Mouse (Mus musculus) limb, embryonic 14.5 days (tissue): ENCODE measurements around the gene Hcrt. TPM values are rescaled to one million over a fixed set of nuclear protein-coding genes. Genes with fewer than 3 reads are reported as not detected.
"Not testable (repeated sequence)": the region's sequence is repeated elsewhere in the genome, so short reads cannot be mapped to it uniquely, and the experiment has no call there.

Source experiments
- ATAC-seq: fragments of 200-750 bp; cut with Nextera tagmentation; 2 replicates; pipeline ENCODE4 v1.8.0; 2017; ENCODE audit warnings: low read depth, moderate number of reproducible peaks, moderate TSS enrichment; ENCODE audit not compliant: low FRiP score
- DNase-seq: peaks from one replicate; pipeline ENCODE4 v3.0.0-alpha.2; 2015; ENCODE audit warnings: low spot score
- H3K27ac ChIP-seq: fragments of 300-500 bp; sonication (generic); replicated peaks from 2 replicates; pipeline ENCODE4 v1.5.1; 2014; ENCODE audit warnings: low read depth, mild to moderate bottlenecking, low read length, moderate library complexity, mixed read lengths
- H3K27me3 ChIP-seq: fragments of 300-500 bp; sonication (generic); 2 replicates; pipeline ENCODE4 v1.6.1; 2014; ENCODE audit warnings: low read length, mixed read lengths; ENCODE audit not compliant: control insufficient read depth, insufficient read depth
- H3K36me3 ChIP-seq: fragments of 300-500 bp; sonication (generic); 2 replicates; pipeline ENCODE4 v1.6.1; 2014; ENCODE audit warnings: mild to moderate bottlenecking, low read length, moderate library complexity, mixed read lengths; ENCODE audit not compliant: control insufficient read depth, insufficient read depth
- H3K4me1 ChIP-seq: fragments of 300-500 bp; sonication (generic); 2 replicates; pipeline ENCODE4 v1.6.1; 2014; ENCODE audit warnings: antibody characterized with exemption, low read length, mixed read lengths; ENCODE audit not compliant: control insufficient read depth, insufficient read depth
- H3K4me2 ChIP-seq: fragments of 300-500 bp; sonication (generic); replicated peaks from 2 replicates; pipeline ENCODE4 v1.6.1; 2014; ENCODE audit warnings: low read depth, mild to moderate bottlenecking, low read length, moderate library complexity; ENCODE audit not compliant: severe bottlenecking
- H3K4me3 ChIP-seq: fragments of 300-500 bp; sonication (generic); replicated peaks from 2 replicates; pipeline ENCODE4 v1.5.1; 2014; ENCODE audit warnings: low read length
- H3K9ac ChIP-seq: fragments of 300-500 bp; sonication (generic); 2 replicates; pipeline ENCODE4 v1.6.1; 2014; ENCODE audit warnings: mild to moderate bottlenecking, low read depth, low read length, moderate library complexity; ENCODE audit not compliant: severe bottlenecking
- H3K9me3 ChIP-seq: fragments of 300-500 bp; sonication (generic); 2 replicates; pipeline ENCODE4 v1.6.1; 2016; ENCODE audit warnings: low read length; ENCODE audit not compliant: control insufficient read depth
- POLR2A ChIP-seq: fragments of 200-500 bp; IDR thresholded peaks from 2 replicates; pipeline ENCODE4 v1.8.0; 2012; ENCODE audit warnings: inconsistent platforms, mild to moderate bottlenecking, moderate library complexity, borderline replicate concordance; ENCODE audit not compliant: insufficient read depth, insufficient read length; ENCODE audit errors: extremely low read depth
- WGBS: fragments of 180-500 bp; shearing (Covaris S2); extraction: QIAGEN DNeasy Blood & Tissue Kit; methylation state at CpG from one replicate; pipeline ENCODE4 v1.1.7; 2014; 5-methylcytosine and 5-hydroxymethylcytosine counted together
- polyA plus RNA-seq, 2 experiments: library from polyadenylated mRNA; depleted of rRNA in 1 of 2; stranded (reverse) in 1 of 2; unstranded in 1 of 2; fragments of >200 nt; fragmentation: Nextera tagmentation in 1 of 2; extraction: Ambion mirVana in 1 of 2; gene quantifications; 2 replicates each; pipeline versions ENCODE4 v1.2.1 to v1.2.3; 2012 to 2014

The Hcrt gene
- polyA plus RNA-seq, 2 experiments, result not detected

GRCm38 (mm10) chr11:100804409-100804808, 41.7 kb upstream of the Hcrt start:
- no peak for DNase-seq
- WGBS, result 90% methylated on average over 10 of the region's 10 CpGs
- no peak for TF ChIP-seq POLR2A
- H3K4me1 ChIP-seq, result no peaks in the 10 kb centered on the region; the same call in 1 of the 2 replicates
- H3K27ac ChIP-seq, result no peak overlapping the region
- no peak overlapping the region for H3K9ac ChIP-seq
- H3K4me3 ChIP-seq, result no peak overlapping the region
- 0 out of 2 replicates have a peak, but pooled peaks cover 4% of the 10 kb centered on the region for H3K9me3 ChIP-seq
- H3K4me2 ChIP-seq, result no peak overlapping the region
- H3K36me3 ChIP-seq, result peaks cover 51% of the 10 kb centered on the region
- ATAC-seq, result no peak
- no peaks in the 10 kb centered on the region for H3K27me3 ChIP-seq

- no peak overlapping the region for H3K9ac ChIP-seq
- H3K4me3 ChIP-seq, result no peak overlapping the region
- no peak for DNase-seq
- no peak overlapping the region for H3K27ac ChIP-seq
- WGBS, result 71% methylated on average over 5 of the region's 5 CpGs
- no peak for ATAC-seq
- no peaks in the 10 kb centered on the region for H3K27me3 ChIP-seq
- H3K9me3 ChIP-seq, result 0 out of 2 replicates have a peak, but pooled peaks cover 3% of the 10 kb centered on the region
- H3K4me1 ChIP-seq, result no peaks in the 10 kb centered on the region
- H3K4me2 ChIP-seq, result no peak overlapping the region
- TF ChIP-seq POLR2A, result no peak
- peaks cover 68% of the 10 kb centered on the region for H3K36me3 ChIP-seq
These were observed 36.7 kb upstream of the Hcrt start for GRCm38 (mm10) chr11:100799426-100799825.

- Histone ChIP-seq H3K36me3 (peaks cover 41% of the 10 kb centered on the region), H3K27ac (no peak overlapping the region), H3K4me3 (no peak overlapping the region), H3K9me3 (no peaks in the 10 kb centered on the region), H3K9ac (no peak overlapping the region), H3K4me2 (no peak overlapping the region), H3K27me3 (no peaks in the 10 kb centered on the region), H3K4me1 (no peaks in the 10 kb centered on the region)
- ATAC-seq (no peak), DNase-seq (no peak)
- TF ChIP-seq POLR2A, result no peak
- 67% methylated on average over 8 of the region's 8 CpGs for WGBS
These were observed 33.9 kb upstream of the Hcrt start for GRCm38 (mm10) chr11:100796585-100796984.

GRCm38 (mm10) chr11:100795386-100795785, 32.7 kb upstream of the Hcrt start:
- no peak for TF ChIP-seq POLR2A
- WGBS, result 91% methylated on average over 2 of the region's 2 CpGs
- no peak for DNase-seq
- Histone ChIP-seq H3K9me3 (no peaks in the 10 kb centered on the region), H3K4me1 (no peaks in the 10 kb centered on the region), H3K4me2 (no peak overlapping the region), H3K36me3 (peaks cover 31% of the 10 kb centered on the region), H3K4me3 (no peak overlapping the region), H3K27me3 (no peaks in the 10 kb centered on the region), H3K9ac (no peak overlapping the region), H3K27ac (no peak overlapping the region)
- ATAC-seq, result no peak

GRCm38 (mm10) chr11:100791457-100792049, 28.8 kb upstream of the Hcrt start:
- Histone ChIP-seq H3K36me3 (peaks cover 42% of the 10 kb centered on the region), H3K27me3 (no peaks in the 10 kb centered on the region), H3K27ac (no peak overlapping the region), H3K4me1 (no peaks in the 10 kb centered on the region), H3K4me2 (no peak overlapping the region), H3K4me3 (no peak overlapping the region), H3K9ac (no peak overlapping the region), H3K9me3 (no peaks in the 10 kb centered on the region)
- WGBS, result 81% methylated on average over 2 of the region's 2 CpGs
- TF ChIP-seq POLR2A, result no peak
- ATAC-seq, result no peak
- DNase-seq, result peak; percentile 68

GRCm38 (mm10) chr11:100790644-100791043, 27.9 kb upstream of the Hcrt start:
- not testable (repeated sequence) for H3K27ac ChIP-seq, H3K4me3 ChIP-seq, ATAC-seq, H3K4me2 ChIP-seq, H3K9me3 ChIP-seq, H3K9ac ChIP-seq, H3K27me3 ChIP-seq, DNase-seq, H3K4me1 ChIP-seq
- 82% methylated on average over 9 of the region's 9 CpGs for whole genome bisulfite sequencing
- H3K36me3 ChIP-seq, result peaks cover 41% of the 10 kb centered on the region
